Mouse (Mus musculus): ENCODE measurements at regions not wholly inside any gene's neighbourhood (a gene's known extent, or its start where the extent isn't known, plus 50 kb on each side); places are given as distances from the start of the nearest gene placed in this dataset.

DNA sequence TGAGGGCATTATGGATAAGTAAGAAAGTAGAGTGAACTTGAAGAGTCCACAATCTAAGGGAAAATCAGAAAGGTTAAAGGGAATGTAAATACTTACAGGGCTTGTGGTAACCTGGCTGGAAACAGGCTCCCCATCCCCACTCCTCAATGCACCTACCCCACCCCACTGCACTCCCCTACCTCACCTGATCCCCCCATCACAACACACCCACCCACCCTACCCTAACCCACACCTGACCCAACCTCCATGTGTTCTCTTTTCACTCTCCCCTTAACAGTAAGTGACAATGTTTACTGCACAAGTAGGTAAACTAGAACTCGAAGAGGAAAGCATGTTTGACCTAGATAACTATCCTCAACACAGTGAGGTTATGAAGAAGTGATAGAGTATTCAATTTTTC is 247.9 kb upstream of the Zc3h15 start:
- DNase-seq (ENCODE audit: inconsistent ontology term): no peak

DNA sequence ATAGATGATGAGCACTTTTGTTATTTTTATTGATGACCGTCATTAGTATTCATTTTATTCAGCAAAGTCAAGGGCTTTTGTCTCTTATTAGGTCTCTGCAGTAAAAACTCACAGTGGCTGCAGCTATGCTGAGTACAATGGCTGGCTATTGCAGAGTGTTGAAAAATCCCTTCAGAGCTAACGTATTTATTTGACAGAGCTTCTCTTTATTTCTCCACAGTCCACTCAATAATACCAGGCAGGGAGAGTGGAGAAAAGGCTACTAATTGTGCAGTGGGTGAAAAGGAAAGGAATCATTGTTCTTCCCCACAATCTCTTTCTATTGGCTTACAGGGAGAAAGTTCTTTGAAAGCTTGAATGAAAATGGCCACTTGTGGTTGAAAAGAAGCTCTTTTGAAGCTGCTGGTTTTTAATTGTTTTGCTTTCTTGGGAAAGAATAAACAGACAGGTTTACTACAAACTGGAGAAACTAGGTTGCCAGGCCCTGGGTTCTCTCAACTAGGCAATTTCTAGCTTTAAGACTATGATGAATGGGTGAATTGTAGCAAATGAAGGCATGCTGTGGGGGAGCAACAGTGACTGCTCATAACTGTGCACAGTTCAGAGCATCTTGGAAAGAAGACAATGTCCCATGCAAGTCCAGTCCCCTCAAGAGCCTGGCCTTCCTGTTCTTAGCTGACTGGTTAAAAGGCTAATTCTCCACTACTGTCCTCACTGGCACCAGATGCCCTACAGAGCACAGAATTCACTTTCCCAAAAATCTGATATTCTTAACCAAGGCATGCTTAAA is 247.2 kb upstream of the Zc3h15 start:
- DNase-seq (ENCODE audit: inconsistent ontology term): peak; percentile 44

DNA sequence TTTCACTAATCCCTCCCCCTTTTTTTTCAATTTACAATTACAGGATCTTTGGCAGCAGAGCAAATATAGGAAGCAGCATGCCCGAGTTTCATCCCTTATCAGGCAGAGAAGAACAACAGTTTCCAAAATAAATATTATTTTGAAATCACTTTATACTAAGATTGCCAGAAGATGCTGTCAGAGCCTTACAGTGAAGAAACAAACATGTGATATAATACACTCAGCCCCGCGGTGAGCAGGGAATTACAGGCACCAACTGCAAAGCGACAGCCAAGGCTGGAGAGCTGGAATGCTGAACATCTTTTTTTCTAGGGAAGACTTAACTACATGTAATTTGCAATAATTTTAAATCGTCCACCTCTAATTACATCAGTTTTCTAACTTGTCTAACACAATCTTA is 201.5 kb upstream of the Zc3h15 start:
- DNase-seq (ENCODE audit: inconsistent ontology term): no peak

DNA sequence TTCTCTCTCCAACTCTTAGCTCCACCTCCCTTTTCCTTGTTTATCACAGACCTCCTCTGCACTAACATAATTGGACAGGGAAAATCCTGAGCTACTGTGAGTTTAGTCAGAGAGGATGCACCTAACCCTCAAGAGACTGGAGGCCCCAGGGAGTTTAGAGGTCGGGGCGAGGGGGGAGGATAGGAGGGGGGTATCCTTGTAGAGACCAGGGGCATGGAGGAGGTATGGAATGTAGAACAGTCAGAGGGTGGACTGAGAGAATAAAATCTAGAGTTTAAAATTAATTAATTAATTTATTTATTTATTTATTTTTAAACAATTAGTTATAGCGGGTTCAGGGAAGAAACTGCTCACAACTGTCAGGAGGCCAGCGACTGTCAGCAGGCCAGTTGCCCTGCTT is 192.9 kb upstream of the Zc3h15 start:
- DNase-seq (ENCODE audit: inconsistent ontology term): no peak
